Mouse (Mus musculus) heart, postnatal 4 days (tissue): ENCODE results near the gene Abhd17a. TPM values are rescaled to one million over a fixed set of nuclear protein-coding genes. Genes with fewer than 3 reads are reported as not detected.
A peak's percentile ranks its signal among the peaks of the same experiment; 100 is the strongest.

ENCODE experiments used
- DNase-seq: peaks from one replicate; pipeline ENCODE4 v3.0.0; 2021
- total RNA-seq, 2 experiments: library from RNA; stranded (reverse); gene quantifications; 2 replicates each; pipeline ENCODE4 v1.2.3; 2021

The Abhd17a gene
- total RNA-seq, 2 experiments from 2014 or later, result 93.6 to 95.0 TPM

DNA sequence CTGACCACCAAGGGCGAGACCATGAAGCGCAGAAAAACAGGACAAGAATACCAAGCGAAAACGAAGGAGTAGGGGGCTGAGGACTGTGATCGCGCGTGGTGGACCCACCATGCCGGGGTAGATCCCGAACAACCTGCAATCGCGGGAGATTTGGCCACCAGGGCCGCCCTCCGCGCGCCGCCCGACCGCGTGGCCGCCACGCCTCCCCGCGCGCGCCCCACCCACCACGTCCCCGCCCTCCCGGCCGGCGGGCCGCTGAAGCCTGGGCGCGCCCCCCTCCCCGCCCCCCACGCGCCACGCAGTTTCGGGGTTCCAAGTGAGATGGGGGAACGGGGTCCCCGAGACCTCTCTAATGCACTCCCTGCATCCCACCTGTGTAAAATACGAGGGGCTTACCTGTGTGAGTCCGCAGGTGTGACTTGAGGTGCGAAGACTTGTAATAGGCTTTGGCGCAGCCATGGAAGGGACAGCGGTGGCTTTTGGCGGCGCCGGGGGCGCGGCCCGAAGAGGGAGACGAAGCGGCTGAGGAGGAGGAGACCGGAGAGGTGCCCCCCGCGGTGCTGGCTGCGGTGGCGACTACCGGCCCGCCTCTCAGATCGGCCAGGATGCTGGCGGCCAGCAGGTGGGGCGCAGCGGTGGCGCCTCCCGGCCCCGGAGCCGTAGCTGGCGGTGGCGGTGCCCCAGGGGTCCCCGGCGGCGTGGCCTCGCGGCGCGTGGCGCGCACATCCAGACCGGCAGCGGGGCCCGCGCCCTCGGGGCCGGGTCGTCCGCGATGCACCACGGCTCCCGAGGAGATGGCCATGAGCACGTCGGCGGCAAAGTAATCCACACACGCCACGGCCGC lies 13.6 kb downstream of the Abhd17a start:
- DNase-seq, result peak; percentile 67

DNA sequence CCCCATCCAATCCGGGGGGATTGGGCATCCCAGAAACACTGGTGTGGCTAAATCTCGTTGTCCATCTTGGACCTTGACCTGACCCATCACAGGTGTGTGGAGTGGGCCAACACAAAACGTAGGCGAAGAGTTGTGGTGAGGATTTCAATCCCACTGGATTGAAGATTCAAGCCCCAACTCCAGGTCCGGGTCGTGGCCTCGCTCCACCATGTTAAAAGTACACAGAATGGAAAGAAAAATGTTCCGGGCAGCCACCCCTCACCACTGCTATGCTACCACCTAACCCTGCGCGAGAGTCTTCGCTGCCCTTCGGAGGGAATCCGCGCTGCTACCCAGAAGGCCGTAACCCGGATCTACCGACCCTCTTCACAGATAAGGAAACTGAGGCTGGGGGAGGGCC lies 14.2 kb downstream of the Abhd17a start:
- no peak for DNase-seq

DNA sequence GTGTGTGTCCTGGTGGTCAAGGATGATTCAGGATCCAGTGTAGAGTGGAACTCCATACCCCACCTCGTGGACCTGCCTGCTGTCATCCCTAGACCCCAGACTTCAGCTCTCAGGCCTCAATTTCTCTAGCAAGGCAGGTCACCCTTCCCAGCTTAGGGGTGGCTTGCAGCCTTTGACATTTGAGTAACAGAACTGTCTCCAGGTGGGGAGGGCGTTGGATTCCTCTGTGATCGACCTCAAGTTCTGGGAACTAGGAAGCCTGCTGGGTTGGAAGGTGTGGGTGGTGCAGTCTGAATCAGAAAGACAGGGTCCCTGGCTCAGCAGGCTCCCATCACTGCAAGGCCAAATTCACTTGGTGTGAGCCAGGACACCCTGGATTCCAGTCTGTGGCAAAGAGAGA lies 15.2 kb downstream of the Abhd17a start:
- no peak for DNase-seq

DNA sequence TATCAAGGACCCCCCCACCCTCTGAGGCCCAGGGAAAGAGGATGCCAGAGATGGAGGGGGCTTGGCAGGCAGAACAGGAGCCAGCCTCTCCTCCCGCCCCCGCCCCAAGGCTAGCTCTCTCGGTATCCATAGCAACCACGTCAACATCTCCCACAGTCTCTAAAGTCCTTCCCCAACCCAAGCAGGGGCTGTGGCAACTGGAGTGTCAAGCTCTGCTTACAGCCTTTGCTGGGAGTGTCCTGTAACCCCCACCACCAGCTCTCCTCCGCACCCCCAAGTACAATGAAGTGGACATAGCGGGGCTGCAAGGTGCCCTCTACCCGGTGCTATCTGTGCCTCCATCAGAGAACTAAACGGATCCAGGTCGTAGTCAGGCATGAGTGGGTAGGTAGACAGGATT lies 16.2 kb downstream of the Abhd17a start:
- DNase-seq, result no peak

- DNase-seq, result no peak
Measured at GRCm38 (mm10) chr10:80572477-80572876, 17.7 kb downstream of the Abhd17a start.

- DNase-seq, result no peak
Measured at GRCm38 (mm10) chr10:80570871-80571836, 19.0 kb downstream of the Abhd17a start.

DNA sequence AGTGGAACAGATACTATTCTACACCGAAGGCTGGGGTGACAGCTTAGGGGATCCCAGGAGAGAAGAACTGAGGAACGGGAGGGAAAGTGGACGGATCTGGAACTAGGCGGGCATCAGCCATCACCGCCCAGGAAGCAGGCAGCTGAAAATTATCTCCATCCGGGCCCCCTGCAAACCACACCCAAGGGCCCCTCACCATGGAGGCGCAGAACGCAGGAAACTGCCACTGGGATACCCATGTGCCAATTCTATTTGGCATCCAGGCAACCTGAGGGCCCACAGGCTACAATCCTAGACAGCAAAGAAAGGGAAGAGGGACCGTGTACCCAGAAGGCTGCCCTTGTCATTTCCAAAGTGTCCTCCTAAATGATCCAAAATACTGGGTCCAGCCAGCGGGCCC lies 19.7 kb downstream of the Abhd17a start:
- no peak for DNase-seq

- DNase-seq, result peak; percentile 73
Measured at GRCm38 (mm10) chr10:80569664-80570066, 20.5 kb downstream of the Abhd17a start.

- no peak for DNase-seq
Measured at GRCm38 (mm10) chr10:80568876-80569275, 21.3 kb downstream of the Abhd17a start.

- DNase-seq, result peak; percentile 92
Measured at GRCm38 (mm10) chr10:80566375-80567092, 23.6 kb downstream of the Abhd17a start.

GRCm38 (mm10) chr10:80561116-80561944 lies 28.8 kb downstream of the Abhd17a start, which contains the start of gene Rexo1:
Rexo1 (minus strand) TSS chr10:80561560.
- DNase-seq, result peak; percentile 93

- DNase-seq, result no peak
Measured at GRCm38 (mm10) chr10:80560621-80561020, 29.5 kb downstream of the Abhd17a start.

GRCm38 (mm10) chr10:80559431-80559830 lies 30.7 kb downstream of the Abhd17a start:
- DNase-seq, result no peak

DNA sequence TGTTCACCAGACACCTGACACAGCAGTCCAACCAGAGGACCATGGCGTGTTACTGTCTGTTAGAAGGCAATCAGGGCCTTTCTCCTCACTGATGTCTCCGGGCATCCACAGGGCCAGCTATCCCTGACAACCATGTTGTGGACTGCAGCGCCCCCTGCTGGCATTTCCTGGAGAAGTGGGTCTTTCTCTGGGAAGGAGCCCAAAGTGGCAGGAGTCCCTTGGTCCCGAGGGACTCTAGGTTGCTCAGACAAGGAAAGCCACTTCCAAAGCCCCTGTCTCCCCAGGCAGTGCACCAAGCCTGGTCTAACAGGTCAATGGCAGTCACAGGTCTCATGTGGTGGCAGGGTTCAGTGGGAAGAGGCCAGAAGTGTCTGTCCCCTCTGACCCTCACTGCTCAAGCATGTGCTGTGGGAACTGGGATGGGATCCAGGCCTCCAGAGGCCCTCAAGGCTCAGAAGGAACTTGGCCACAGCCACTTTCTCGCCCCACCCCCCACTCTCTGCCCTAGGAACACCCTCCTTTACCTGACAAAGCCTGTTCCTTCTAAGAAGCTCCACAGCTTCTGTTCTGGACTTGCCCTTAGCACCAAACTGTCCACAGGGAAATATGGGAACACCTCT lies 32.7 kb downstream of the Abhd17a start:
- peak; percentile 88 for DNase-seq

GRCm38 (mm10) chr10:80553997-80554396 lies 36.1 kb downstream of the Abhd17a start:
- DNase-seq, result no peak

DNA sequence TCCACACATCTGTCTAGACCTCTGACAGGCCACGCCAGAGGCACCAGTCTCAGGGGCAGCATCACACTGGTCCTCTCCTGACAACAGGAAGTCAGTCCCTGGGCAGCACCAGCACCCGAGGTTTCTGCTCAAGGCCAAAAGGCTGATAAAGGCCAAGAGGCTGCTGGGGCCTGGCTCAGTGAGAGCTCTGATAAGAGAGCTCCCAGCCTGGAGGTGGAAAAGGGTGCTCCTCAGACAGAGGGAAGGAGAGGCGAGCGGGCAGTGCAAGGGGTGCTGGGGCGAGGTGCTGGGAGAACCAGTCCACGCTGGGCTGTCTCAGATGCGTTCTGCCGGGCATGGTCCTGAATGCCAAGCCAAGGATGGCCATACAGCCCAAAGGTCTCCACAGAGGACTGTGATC lies 36.6 kb downstream of the Abhd17a start:
- DNase-seq, result no peak

GRCm38 (mm10) chr10:80552364-80552763 lies 37.8 kb downstream of the Abhd17a start:
- DNase-seq, result no peak

DNA sequence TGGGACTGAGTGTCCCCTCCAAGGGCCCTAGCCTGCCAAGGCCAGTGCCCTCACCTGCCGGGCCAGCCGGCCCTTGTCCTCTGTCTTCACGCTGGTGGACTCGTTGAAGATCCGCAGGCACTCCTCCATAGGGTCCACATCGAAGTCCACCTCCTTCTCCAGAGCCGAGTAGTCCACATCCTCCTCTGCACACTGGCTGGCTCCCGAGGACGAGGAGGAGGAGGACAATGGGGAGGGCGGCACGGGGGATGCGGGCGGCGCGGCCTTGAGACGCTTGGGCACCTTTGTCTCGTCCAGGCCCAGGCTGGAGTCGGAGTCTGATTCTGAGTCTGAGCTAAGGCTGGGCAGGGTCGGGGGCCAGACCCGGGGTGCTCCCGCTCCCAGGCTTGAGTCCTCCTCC lies 40.9 kb downstream of the Abhd17a start:
- no peak for DNase-seq

DNA sequence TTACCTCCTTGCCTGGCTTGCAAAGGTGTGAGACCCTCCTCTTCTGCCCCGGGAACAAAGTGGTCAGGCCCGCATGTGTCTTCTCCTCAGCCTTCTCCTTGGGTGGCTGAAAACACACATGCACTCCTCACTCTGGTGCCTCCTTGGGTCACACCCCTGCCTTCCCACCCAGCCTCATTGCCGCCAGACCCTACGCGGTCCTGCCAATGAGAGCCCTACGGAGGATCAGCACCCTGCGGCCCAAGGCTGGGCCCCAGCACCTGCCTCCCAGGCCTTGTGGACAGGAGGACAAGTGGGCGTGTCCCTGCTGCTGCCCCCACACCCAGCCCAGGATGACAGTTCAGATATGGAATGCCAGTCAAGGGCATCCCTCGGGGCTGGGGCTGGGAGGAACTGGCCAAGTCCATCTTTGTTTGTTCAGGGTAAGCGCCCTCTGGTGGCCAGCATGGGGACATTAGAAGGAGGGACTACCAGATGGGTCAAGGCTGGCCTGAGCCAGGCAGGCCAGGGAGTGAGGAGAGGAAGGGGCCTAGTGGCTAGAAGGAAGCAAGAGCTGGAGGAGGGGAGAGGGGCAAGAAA lies 41.6 kb downstream of the Abhd17a start:
- peak; percentile 81 for DNase-seq

DNA sequence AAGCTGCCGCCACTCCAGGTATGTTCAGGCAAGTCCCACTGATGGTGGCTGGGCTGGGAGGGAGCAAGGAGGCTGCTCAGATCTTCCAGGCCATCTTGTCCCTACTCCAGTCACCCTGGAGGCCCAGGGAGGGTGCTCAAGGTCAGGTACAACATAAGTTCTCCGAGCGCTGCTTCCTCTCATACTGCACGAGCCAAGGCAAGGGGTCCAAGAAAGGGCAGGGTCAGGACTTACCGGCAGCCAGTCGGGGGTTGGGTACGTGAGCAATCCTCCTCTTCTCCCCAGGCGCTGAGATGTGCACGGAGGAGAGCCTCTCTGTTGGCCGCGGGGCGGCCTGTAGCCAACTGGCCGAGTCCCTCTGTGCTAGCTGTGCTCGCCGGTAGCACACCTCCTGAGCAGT lies 42.6 kb downstream of the Abhd17a start:
- no peak for DNase-seq

DNA sequence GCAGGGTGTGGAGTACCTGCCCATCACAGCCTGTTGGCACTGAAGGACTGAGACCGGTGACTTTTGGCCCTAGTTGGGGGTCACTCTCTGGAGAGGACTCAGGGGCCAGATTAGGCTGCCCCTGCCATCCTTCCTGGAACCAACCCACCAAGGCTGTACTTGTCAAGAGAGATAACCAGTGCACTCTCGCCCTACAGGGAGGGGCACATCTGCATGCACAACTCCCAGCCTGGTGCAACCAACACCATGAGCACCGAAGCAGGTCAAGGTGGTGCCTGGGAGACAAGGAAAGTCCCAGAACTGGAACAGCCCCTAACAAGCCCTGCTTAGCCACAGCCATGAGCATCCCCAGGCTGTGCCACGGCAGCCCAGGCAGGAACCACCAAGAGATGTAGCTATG lies 43.2 kb downstream of the Abhd17a start:
- no peak for DNase-seq
